Mouse (Mus musculus): ENCODE results near the gene Tmem235. TPM values are rescaled to one million over a fixed set of nuclear protein-coding genes. Genes with fewer than 3 reads are reported as not detected.

Gene Tmem235
- polyA plus RNA-seq, 1 experiment from 2014 or later, result not detected

DNA sequence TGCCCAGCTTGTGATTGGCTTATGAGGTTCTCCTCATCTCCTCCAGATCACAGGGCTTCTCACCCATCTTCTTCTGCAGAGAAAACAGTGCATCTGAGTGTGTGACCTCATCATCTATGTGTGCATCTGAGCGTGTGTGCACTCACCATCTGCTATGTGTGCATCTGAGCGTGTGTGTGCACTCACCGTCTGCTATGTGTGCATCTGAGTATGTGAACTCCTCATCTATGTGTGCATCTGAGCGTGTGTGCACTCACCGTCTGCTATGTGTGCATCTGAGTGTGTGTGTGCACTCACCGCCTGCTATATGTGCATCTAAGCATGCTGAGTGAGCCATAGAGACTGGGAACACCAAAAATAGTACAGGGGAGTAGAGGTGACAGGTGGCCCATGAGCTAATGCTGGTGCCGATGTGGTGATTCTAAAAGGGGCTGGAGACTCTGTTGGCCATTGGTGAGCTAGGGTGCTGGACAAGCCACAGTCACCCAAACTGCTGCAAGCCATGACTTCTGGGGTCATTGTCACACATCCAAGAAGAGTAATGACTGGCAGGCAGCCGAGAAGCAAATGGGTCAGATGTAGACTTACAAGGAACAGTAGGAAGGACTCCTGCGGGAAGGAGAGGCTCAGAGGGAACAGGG lies 19.9 kb downstream of the Tmem235 start:
- peaks cover 8% of the 10 kb centered on the region; the same call in 1 of the 2 replicates for H3K4me1 ChIP-seq (ENCODE audit: control insufficient read depth, insufficient read depth, low read length)
- H3K4me3 ChIP-seq (ENCODE audit: low read depth, low read length), result no peak overlapping the region
- H3K27ac ChIP-seq (replicated peaks; ENCODE audit: low read depth, low read length), result no peak overlapping the region
- H3K9me3 ChIP-seq (replicated peaks; ENCODE audit: control insufficient read depth, low read length), result no peaks in the 10 kb centered on the region
- no peak for ATAC-seq (replicated peaks; ENCODE audit: insufficient number of reproducible peaks, low FRiP score, low TSS enrichment, low read depth)
- DNase-seq (ENCODE audit: low spot score), result no peak
- WGBS, result 87% methylated on average over 9 of the region's 9 CpGs
- H3K27me3 ChIP-seq (ENCODE audit: control insufficient read depth, insufficient read depth, low read length), result no peaks in the 10 kb centered on the region; the same call in 1 of the 2 replicates
- no peaks in the 10 kb centered on the region for H3K36me3 ChIP-seq (replicated peaks; ENCODE audit: control insufficient read depth, insufficient read depth, low read depth, low read length)
- H3K9ac ChIP-seq (replicated peaks; ENCODE audit: low read length), result no peak overlapping the region
- H3K4me2 ChIP-seq (ENCODE audit: low read depth, low read length), result no peak overlapping the region

DNA sequence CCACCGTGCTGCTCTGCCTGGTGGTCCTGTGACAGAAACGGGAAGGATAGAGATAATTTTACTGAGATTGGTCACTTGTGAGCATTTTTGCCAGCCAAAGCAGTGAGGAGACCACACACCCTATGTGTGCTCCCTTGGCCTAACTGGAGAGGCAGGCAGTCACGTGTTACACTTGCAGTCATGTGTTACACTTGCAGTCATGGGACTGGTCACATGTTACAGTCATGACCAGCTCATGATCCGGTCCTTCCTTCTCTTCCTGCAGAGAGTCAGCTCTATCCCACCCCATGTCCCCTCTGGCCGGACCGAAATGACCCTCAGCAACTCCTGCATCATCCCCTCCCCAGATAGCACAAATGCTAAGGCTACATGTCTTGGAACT lies 20.4 kb downstream of the Tmem235 start:
- no peaks in the 10 kb centered on the region for H3K9me3 ChIP-seq (replicated peaks; ENCODE audit: control insufficient read depth, low read length)
- H3K4me3 ChIP-seq (ENCODE audit: low read depth, low read length), result no peak overlapping the region
- no peak for ATAC-seq (replicated peaks; ENCODE audit: insufficient number of reproducible peaks, low FRiP score, low TSS enrichment, low read depth)
- no peak for DNase-seq (ENCODE audit: low spot score)
- 82% methylated on average over 6 of the region's 6 CpGs for WGBS
- peaks cover 8% of the 10 kb centered on the region; the same call in 1 of the 2 replicates for H3K4me1 ChIP-seq (ENCODE audit: control insufficient read depth, insufficient read depth, low read length)
- H3K27ac ChIP-seq (replicated peaks; ENCODE audit: low read depth, low read length), result no peak overlapping the region
- H3K36me3 ChIP-seq (replicated peaks; ENCODE audit: control insufficient read depth, insufficient read depth, low read depth, low read length), result no peaks in the 10 kb centered on the region
- H3K9ac ChIP-seq (replicated peaks; ENCODE audit: low read length), result no peak overlapping the region
- H3K4me2 ChIP-seq (ENCODE audit: low read depth, low read length), result no peak overlapping the region
- H3K27me3 ChIP-seq (ENCODE audit: control insufficient read depth, insufficient read depth, low read length), result no peaks in the 10 kb centered on the region; the same call in 1 of the 2 replicates

DNA sequence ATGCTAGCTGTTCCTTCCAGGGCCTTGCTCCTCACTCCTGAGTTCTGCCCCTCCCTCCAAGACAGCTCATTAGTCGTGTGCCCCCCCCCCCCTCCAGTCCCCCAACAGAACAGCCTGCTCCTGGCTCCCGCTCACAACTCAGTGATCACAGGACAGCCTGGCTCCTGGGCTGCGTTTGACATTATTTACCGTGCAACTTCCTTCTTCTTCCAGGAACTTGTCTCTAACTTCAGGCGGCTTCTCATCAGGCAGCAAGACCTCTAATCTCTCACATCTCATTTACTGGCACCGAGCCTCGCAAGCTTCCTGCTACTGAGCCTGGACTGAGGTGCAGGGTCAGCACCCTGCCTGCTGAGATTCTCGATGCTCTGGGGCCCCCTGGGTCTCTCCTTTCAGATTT lies 21.2 kb downstream of the Tmem235 start:
- no peaks in the 10 kb centered on the region; the same call in 1 of the 2 replicates for H3K27me3 ChIP-seq (ENCODE audit: control insufficient read depth, insufficient read depth, low read length)
- DNase-seq (ENCODE audit: low spot score), result no peak
- peaks cover 8% of the 10 kb centered on the region; the same call in 1 of the 2 replicates for H3K4me1 ChIP-seq (ENCODE audit: control insufficient read depth, insufficient read depth, low read length)
- H3K27ac ChIP-seq (replicated peaks; ENCODE audit: low read depth, low read length), result no peak overlapping the region
- H3K9me3 ChIP-seq (replicated peaks; ENCODE audit: control insufficient read depth, low read length), result no peaks in the 10 kb centered on the region
- no peak overlapping the region for H3K4me3 ChIP-seq (ENCODE audit: low read depth, low read length)
- no peaks in the 10 kb centered on the region for H3K36me3 ChIP-seq (replicated peaks; ENCODE audit: control insufficient read depth, insufficient read depth, low read depth, low read length)
- no peak overlapping the region for H3K4me2 ChIP-seq (ENCODE audit: low read depth, low read length)
- no peak for ATAC-seq (replicated peaks; ENCODE audit: insufficient number of reproducible peaks, low FRiP score, low TSS enrichment, low read depth)
- no peak overlapping the region for H3K9ac ChIP-seq (replicated peaks; ENCODE audit: low read length)
- WGBS, result 7% methylated on average over 8 of the region's 8 CpGs

DNA sequence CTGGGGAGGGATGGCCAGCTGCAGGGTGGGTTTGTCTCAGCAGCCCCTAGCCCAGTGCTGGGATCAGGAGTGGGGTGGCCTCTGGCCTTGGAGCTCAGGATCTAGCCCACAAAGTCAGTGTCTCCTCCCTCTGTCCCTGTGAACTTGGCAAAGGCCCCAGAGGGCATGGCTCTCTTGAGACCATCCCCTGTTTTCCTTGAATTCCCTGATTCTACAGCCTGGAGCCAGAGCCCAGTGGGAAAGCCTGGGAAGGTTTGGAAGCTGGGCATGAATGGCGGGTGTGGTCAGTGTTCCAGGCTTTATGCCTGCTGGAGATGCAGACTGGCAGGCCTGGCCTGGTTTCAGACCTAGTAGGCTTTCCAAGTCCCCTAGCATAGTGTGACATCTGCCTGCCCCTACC lies 21.7 kb downstream of the Tmem235 start:
- no peaks in the 10 kb centered on the region for H3K9me3 ChIP-seq (replicated peaks; ENCODE audit: control insufficient read depth, low read length)
- H3K9ac ChIP-seq (replicated peaks; ENCODE audit: low read length), result no peak overlapping the region
- no peak overlapping the region for H3K4me2 ChIP-seq (ENCODE audit: low read depth, low read length)
- DNase-seq (ENCODE audit: low spot score) (no peak), ATAC-seq (replicated peaks; ENCODE audit: insufficient number of reproducible peaks, low FRiP score, low TSS enrichment, low read depth) (no peak)
- 74% methylated on average over 1 of the region's 1 CpGs for WGBS
- H3K27ac ChIP-seq (replicated peaks; ENCODE audit: low read depth, low read length), result no peak overlapping the region
- no peak overlapping the region for H3K4me3 ChIP-seq (ENCODE audit: low read depth, low read length)
- H3K4me1 ChIP-seq (ENCODE audit: control insufficient read depth, insufficient read depth, low read length), result peaks cover 8% of the 10 kb centered on the region; the same call in 1 of the 2 replicates
- H3K27me3 ChIP-seq (ENCODE audit: control insufficient read depth, insufficient read depth, low read length), result no peaks in the 10 kb centered on the region; the same call in 1 of the 2 replicates
- no peaks in the 10 kb centered on the region for H3K36me3 ChIP-seq (replicated peaks; ENCODE audit: control insufficient read depth, insufficient read depth, low read depth, low read length)

DNA sequence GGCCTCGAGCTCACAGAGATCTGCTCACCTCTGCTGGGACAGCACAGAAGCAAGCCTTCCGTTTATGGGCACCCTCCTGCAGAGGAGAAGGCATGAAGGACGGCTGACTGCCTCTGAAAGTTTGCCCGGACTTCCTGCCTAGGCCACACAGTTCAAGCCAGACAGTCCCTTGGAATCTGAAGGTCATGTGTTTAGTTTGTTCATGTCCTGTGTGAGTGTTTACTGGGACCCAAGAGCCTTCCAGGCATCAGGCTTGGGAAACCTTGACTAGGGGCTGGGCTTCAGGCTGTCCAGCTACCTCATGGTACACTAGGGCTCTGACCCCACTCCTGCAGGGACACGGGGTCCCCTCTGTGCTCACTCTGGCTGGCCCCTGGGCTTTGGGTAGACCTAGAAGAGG lies 25.4 kb downstream of the Tmem235 start:
- no peak overlapping the region for H3K4me3 ChIP-seq (ENCODE audit: low read depth, low read length)
- peaks cover 11% of the 10 kb centered on the region for H3K27me3 ChIP-seq (ENCODE audit: control insufficient read depth, insufficient read depth, low read length)
- H3K4me2 ChIP-seq (ENCODE audit: low read depth, low read length), result no peak overlapping the region
- H3K4me1 ChIP-seq (ENCODE audit: control insufficient read depth, insufficient read depth, low read length), result peaks cover 28% of the 10 kb centered on the region
- no peaks in the 10 kb centered on the region for H3K9me3 ChIP-seq (replicated peaks; ENCODE audit: control insufficient read depth, low read length)
- no peak overlapping the region for H3K9ac ChIP-seq (replicated peaks; ENCODE audit: low read length)
- H3K27ac ChIP-seq (replicated peaks; ENCODE audit: low read depth, low read length), result no peak overlapping the region
- DNase-seq (ENCODE audit: low spot score) (no peak), ATAC-seq (replicated peaks; ENCODE audit: insufficient number of reproducible peaks, low FRiP score, low TSS enrichment, low read depth) (no peak)
- no peaks in the 10 kb centered on the region for H3K36me3 ChIP-seq (replicated peaks; ENCODE audit: control insufficient read depth, insufficient read depth, low read depth, low read length)
- 58% methylated on average over 5 of the region's 5 CpGs for WGBS

DNA sequence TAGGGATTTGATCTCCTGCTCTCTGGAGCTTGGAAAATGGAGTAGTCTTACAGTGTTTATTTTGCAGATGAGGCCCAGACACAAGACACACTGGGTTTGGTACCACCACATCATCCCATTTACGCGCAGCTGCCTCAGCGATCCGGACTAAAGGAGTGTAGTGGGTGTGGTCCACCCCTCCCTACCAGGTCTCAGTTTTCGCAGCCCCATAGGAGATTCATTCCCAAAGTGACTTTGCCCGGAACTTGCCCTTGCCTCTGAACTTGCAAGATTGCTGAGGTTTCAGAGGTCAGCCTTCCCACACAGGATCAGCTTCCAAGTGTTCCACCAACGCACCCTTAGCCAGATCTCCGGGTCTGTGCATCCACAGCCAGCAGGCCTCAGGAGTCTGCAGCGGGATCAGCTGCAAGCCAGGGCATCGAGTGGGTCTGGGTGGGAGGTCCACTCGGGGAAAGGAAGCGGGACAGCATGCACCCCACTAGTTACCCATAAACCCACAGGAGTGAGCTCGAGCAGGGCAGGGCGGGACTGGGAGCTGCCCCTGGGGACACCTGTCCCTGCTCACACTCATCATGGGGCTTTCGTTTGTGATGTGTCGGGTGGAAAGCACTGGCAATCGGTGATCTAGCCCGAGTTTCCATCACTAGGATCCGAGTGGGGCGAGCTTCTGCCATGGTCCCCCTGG lies 27.8 kb downstream of the Tmem235 start:
- Histone ChIP-seq H3K9ac (replicated peaks; ENCODE audit: low read length) (peak overlapping the region; percentile 54), H3K4me1 (ENCODE audit: control insufficient read depth, insufficient read depth, low read length) (peaks cover 25% of the 10 kb centered on the region), H3K27ac (replicated peaks; ENCODE audit: low read depth, low read length) (no peak overlapping the region), H3K36me3 (replicated peaks; ENCODE audit: control insufficient read depth, insufficient read depth, low read depth, low read length) (no peaks in the 10 kb centered on the region), H3K9me3 (replicated peaks; ENCODE audit: control insufficient read depth, low read length) (no peaks in the 10 kb centered on the region), H3K4me2 (ENCODE audit: low read depth, low read length) (peak overlapping the region; percentile 54), H3K4me3 (ENCODE audit: low read depth, low read length) (peak overlapping the region; percentile 22; the same call in 1 of the 2 replicates), H3K27me3 (ENCODE audit: control insufficient read depth, insufficient read depth, low read length) (peaks cover 13% of the 10 kb centered on the region)
- ATAC-seq (replicated peaks; ENCODE audit: insufficient number of reproducible peaks, low FRiP score, low TSS enrichment, low read depth) (0 out of 2 replicates have a peak, but pooled peaks have one; percentile 24), DNase-seq (ENCODE audit: low spot score) (no peak)
- 9% methylated on average over 20 of the region's 20 CpGs for WGBS

DNA sequence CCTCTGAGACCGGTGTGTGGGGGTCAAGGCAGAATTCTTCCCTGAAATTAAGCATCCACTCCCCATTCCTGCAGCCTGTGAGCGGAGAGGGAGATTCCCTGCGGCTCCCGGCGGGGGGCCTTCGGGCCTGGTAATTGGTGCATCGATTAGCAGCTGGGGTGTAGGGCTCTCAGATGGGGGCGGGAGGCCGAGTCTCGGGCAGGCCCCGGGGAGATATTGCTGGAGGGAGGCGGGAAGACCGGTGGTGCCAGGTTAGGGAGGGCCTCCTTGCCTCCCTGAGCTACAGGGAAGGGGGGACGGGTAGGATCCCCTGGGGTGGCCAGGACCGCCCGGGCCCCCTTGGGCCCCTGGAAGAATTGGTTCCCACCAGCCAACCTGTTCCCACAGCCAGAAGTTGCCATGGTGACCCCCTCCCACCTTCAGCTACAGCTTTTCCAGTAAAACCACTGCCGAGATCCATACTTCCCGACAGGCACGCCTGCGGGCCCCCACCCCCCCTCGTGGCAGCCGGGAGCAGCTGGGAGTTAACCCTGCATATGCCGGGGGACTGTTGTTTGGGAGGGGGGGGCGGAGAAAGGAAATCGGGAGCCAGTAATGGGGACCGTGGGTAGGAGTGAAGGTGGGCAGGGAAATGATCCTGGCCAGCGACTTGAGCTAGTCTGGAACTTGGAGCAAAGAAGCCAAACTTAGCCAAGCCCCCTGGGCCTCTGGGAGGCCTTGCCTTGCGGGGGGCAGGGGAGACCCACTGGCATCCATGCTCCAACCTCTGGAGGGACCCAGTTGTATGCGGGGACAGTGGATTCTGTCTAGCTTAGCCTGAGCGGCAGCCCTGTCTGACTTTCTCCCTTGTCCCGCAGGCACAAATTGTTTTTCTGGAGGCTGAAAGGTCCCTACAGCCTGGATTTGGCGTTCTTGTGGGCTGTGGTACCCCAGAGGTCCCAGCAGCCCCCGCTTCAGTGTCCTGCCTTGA lies 28.6 kb downstream of the Tmem235 start:
- H3K36me3 ChIP-seq (replicated peaks; ENCODE audit: control insufficient read depth, insufficient read depth, low read depth, low read length), result no peaks in the 10 kb centered on the region
- WGBS, result 4% methylated on average over 32 of the region's 33 CpGs

More for the DNA sequence above, 28.6 kb downstream of the Tmem235 start:
- Histone ChIP-seq H3K9ac (replicated peaks; ENCODE audit: low read length) (peak overlapping the region; percentile 54), H3K27me3 (ENCODE audit: control insufficient read depth, insufficient read depth, low read length) (peaks cover 13% of the 10 kb centered on the region), H3K4me3 (ENCODE audit: low read depth, low read length) (peak overlapping the region; percentile 22), H3K4me1 (ENCODE audit: control insufficient read depth, insufficient read depth, low read length) (peaks cover 25% of the 10 kb centered on the region), H3K9me3 (replicated peaks; ENCODE audit: control insufficient read depth, low read length) (no peaks in the 10 kb centered on the region), H3K27ac (replicated peaks; ENCODE audit: low read depth, low read length) (peak overlapping the region; percentile 32; the same call in 1 of the 2 replicates), H3K4me2 (ENCODE audit: low read depth, low read length) (peak overlapping the region; percentile 54)
- DNase-seq (ENCODE audit: low spot score) (peak; percentile 69), ATAC-seq (replicated peaks; ENCODE audit: insufficient number of reproducible peaks, low FRiP score, low TSS enrichment, low read depth) (0 out of 2 replicates have a peak, but pooled peaks have one; percentile 19)

Measured in embryonic facial prominence, embryonic 11.5 days (tissue).